Mouse (Mus musculus) adipocyte (in vitro differentiated cells): ENCODE measurements at regions not wholly inside any gene's neighbourhood (a gene's known extent, or its start where the extent isn't known, plus 50 kb on each side); places are given as distances from the start of the nearest gene placed in this dataset.

Experiments
- DNase-seq: peaks from one replicate; pipeline ENCODE4 v3.0.0-alpha.2; 2016; ENCODE audit warnings: low spot score

DNA sequence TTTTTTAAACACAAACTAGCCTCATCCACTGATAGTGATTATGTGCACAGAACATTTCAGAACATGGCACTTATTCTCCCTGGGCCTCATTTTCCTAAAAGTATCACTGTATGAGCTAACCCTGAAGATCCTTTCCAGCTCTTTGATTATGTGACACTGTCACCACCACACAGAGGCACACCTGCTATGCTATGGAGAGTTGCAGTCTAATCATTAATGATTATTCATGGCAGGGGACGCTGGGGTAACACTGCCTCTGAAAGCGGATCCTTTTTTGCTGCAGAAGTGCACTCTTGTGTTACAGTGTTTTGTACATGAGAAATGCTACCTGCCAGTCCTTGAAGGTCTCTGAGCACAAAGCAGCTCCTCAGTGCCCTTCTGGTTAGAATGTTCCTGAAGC lies 615.3 kb upstream of the Fbxo33 start:
- DNase-seq = no peak

DNA sequence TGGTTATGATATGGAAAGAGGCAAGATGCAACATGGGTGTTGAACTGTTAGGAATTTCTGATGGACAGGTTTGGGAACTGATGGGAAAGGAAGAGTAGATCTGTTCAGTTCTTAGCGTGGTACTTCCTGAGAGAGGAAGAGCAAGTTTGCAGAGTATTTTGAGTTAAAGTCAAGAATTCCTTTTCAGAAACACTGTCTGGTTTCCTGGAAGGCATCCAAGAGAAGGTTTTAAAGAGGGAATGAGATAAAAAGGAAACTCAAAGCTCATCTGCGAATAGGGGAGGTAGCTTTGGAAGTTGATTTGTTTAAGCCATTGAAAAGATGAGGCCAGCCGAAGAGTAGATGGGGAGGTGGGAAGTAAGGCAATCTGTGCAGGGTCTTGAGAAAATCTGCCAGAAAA lies 603.4 kb upstream of the Fbxo33 start:
- DNase-seq = no peak

DNA sequence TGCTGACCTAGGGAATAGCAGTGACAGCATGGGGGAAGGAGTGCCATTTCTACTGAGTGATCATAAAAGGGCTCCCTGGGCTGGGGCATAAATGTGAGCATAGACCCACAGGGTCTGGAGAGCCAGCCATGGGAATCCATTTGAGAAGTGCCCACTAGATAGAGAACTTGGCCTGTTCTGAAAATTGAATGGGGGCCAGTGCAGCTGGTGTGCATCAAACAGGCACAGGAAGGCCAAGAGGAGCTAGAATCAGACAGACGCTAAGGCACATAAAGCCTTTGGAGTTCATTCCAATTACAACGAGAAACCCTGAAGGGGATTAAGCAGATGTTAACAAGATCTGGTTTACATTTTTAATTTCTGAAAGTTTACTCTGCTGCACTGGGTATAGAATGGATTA lies 602.9 kb upstream of the Fbxo33 start:
- DNase-seq = no peak

DNA sequence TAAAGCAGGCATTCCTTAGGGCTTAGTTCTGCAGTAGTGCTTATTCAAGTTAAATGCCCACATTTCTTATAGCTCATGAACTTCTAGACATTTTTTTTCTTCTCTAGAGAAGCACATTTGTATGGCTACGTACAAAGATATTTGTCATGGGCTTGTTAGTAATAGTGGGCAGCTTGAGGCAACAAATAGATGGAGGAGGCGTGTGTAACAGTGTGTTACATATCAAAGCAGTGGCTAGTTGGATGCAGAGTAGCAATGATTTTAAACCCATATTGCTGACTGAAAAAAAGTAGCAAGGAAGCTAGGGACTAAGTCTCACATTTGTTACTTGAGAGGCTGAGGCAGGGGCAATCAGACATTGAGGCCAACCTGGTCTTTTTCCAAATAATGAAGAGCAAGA lies 602.2 kb upstream of the Fbxo33 start:
- DNase-seq = no peak

DNA sequence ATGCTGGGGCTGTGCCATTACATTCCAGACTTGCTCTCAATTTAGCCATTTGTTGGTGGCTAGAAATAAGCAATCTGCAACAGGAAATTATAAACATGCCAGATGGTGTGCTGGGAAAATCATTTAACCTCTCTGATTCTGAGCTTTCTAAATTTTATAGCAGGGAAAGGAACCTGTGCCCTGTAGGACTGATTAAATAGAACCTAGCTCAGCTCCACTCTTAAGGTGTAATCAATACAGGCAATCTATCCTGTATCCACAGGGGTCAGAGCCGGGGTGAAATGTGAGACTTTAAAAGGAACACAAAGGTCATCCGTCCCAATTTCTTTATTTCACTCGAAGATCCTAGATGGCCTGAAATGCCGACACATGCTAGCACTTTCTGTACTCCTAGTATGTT lies 596.4 kb upstream of the Fbxo33 start:
- DNase-seq = no peak

DNA sequence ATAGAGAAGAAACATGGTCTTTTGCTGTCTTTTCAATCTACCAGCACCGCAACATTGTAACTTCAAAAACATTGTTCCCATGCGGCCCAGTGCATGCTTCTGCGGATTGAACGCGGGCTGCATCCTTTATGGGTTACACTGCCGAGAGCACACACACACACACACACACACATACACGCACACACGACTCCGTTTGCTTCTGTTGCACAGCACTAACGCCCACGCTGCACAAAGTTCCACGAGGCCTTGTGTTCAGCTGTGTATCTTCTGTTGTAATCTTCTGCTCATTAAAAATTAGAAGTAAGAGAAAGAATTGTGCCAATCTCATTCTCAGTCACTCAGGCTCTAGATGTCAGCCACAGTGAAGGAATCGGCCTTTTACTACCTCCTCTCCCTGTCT lies 594.8 kb upstream of the Fbxo33 start:
- no peak for DNase-seq

DNA sequence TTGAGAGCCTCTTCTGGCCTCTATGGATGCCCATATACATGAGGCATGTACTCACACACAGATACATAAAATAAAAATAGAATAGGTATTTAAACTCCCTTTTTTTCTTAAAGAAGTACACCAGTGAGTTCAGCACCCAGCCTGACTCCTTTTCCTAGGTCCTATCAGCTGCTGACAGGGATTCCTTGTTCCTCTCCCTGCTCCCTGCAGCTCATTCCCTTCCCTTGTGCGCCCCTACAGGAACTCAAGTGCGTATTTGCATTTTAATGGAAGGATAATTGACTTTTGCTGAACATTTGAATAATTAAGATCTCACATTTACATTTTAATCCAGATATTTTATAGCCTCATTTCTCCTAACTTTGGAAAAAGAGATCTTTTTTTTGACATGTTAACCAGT lies 589.7 kb upstream of the Fbxo33 start:
- no peak for DNase-seq

DNA sequence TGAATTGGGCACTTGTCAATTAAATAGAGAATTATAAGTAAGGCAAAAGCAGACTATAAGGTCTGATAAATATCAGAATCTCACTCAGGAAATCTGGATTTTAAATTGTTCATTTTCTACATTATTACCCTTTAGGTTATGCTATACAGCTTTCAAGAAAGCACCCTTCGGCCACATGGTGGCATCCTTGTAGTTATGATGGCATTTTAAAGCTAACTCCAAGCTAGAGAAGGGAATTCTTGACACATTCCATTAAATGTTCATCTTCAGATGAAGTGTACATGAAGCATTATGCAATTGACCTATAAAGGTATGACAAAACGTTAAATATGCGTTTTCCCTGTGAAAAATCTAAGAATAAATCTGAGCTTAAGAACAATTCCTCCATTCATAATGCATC lies 578.5 kb upstream of the Fbxo33 start:
- peak; percentile 22 for DNase-seq

DNA sequence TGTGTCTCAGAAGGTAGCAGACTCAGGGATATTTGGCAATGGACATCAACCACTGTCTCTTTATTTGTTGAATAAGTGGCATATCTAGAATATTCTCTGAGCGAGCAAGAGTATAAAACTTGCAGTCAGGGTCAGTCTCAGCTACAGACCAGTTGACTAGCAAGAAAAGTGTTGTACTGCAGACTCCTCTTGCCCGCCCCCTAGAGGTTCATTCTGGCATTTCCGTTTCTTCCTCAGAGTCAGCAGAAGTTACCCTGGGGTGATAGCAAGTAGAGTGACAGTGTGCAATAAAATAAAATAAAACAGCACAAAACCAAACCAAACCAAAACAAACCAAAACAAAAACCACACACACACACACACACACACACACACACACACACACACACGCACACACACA lies 571.9 kb upstream of the Fbxo33 start:
- peak; percentile 46 for DNase-seq

DNA sequence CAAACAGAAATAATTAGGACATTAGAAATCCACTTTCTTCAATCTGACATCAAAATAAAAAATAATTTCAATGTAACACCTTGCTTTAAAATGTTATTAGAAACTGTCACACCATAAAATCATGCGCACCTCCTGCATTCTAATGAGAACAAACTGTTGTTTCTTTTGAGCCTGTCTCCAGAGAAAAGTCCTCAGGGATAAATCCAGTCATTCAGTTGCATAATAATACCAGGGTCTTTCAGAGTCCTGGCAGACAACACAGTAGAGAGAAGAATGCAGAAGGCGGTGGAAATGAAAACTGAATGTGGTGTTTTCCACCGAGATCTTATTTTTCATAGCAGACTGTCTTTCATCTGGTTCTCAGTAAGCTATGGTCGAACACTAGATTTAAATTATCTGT lies 567.3 kb upstream of the Fbxo33 start:
- DNase-seq = no peak

DNA sequence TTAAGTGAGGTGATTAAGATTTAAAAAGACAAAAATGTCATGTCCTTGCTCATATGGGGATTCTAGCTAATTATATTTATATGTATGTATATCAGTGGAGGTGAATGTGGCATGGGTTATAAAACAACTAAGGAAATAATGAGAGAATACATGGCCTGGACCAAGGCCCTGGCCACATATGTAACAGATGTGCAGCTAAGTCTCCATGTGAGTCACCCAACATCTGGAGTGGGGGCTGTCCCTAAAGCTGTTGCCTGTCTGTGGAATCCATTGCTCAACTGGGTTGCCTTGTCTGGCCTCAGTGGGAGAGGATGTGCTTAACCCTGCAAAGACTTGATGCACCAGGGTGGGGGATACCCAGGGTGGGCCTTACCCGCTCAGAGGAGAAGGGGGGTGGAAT lies 551.5 kb upstream of the Fbxo33 start:
- DNase-seq = no peak

DNA sequence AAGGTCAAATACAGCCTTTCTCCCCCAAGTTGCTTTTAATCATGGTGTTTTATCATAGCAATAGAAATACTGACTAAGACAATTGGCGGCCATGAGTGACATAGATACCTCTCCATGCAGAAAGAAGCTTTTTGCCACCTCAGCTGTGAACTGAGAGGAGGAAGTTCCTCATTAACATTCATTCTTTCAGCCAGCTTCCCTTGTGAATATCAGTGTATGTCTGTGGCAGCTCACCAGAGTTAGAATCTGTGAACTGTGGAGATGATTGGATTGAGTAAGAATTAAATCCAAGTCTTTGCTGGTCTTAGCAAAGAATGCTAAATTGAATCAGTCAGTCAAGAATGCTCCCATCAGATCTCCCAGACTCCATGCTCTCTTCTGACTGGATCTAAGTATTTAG lies 542.7 kb upstream of the Fbxo33 start:
- no peak for DNase-seq

DNA sequence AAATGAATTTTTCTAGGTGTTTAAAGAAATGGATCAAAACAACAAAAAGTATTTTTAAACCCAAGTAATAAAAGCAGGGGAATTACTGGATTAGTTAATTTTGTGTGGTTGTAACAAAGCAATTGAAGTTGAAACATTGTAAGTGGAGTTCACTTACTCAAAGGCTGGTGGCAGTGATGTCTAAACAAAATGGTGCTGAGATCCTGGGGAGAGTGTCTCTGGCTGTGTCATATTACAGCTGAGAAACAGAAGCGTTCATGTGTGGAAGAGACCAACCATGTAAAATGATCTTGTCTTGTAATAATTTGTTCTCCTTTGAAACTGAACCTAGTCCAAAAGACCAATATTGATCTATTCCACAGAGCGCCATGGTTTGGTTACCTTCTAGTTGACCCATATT lies 525.2 kb upstream of the Fbxo33 start:
- DNase-seq = no peak

DNA sequence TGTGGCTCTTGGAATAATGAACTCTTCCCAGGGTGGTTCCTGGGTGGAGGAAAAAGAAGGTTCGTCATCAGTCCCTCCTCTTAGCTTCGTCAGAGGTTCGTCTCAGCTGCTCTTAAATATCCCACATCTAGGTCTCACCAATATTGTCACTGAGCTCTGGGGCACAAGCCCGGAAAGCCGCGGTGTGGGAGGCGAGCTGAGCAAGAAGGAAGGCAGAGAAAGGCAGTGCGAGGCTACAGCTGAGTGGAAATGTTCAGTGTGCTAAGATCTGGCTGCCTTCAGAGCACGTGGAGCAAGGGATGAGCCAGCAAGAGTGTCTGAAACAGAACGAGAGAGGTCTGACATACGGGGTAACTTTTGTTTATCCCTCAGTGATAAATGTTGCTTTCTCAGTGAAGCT lies 523.7 kb upstream of the Fbxo33 start:
- DNase-seq = no peak

DNA sequence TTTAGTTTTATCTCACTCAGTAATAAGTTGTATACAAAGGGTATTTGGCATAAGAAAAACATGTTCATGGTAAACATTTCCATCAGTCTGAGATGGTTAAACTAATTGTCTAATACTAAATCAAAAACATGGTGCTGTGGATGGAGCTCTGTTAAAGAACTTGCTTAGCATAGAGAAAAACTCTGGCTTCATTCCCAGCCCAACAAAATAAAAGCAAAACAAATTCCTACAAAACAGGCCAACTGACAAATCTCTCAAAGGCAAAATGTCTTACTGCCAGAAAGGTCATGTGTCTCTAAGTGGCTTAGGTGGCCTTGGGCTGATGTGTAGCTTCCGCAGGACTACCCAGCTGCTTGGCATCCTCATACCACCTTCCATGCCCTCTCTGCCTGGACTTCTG lies 505.4 kb upstream of the Fbxo33 start:
- peak; percentile 85 for DNase-seq

DNA sequence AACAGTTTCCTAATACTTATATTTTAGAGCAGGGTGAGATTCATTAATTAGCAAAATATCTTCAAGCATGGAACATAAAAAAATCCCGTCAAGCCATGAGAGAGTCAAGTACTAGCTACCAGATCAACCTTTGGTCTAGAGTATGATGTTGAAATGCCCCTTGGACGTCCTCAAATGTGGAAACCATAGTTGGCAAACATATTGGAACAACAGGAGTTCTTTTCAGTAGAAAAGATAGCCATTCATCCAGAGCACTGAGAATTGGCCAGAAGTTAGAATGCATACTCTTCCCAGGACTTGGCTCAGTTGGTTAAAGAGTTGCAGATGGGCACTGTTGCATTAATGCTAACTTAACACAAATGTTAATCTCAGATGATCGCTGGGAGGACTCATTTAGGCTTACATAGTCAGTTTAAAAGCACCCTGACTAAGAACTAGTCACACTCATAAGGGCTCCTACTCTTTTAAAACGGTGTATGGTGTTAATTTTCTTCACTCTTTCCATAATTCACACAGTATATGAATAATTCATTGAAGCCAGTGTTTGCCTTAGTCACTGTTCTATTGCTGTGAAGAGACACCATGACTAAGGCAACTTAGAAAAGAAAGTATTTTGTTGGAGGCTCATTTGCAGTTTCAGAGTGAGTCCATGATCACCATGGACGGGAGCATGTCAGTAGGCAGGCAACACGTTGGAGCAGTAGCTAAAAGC lies 503.1 kb upstream of the Fbxo33 start:
- peak; percentile 87 for DNase-seq

DNA sequence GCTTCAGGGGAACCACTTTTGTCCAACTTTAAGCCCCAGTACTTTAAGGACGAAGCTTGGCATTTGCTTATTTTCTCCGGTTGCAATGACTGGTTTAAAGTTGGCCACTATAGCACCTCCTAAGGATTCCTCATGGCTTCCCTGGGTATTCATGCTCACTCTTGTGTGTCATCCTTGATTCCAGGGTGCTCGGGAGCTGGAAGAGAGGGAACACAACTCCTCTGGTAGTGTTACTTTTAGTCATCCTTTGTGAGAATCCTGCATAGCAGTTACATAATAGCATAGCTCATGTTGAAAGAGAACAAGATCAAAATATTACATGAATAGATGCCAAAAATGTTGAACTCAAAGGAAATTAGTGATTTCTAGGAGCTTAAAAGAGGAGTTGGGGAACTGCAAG lies 493.7 kb upstream of the Fbxo33 start:
- DNase-seq = no peak

DNA sequence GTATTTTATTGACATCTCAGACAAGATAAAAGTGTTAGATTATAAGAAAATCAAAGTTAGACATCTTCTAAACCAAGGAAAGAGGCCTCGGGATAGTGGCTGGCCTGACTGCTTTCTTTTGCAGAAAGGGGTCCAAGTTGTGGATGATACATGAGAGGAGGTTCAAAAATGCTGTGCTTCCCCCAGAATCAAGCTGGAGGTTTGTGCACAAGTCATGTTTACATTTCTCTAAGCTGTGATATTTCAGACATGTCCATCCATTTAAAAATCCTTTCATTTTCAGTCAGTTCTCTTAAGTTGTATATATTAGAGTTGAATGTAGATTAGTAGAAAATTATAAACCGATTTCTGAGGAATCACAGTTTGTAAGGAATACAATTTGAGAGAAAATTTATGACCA lies 463.7 kb upstream of the Fbxo33 start:
- DNase-seq = no peak

DNA sequence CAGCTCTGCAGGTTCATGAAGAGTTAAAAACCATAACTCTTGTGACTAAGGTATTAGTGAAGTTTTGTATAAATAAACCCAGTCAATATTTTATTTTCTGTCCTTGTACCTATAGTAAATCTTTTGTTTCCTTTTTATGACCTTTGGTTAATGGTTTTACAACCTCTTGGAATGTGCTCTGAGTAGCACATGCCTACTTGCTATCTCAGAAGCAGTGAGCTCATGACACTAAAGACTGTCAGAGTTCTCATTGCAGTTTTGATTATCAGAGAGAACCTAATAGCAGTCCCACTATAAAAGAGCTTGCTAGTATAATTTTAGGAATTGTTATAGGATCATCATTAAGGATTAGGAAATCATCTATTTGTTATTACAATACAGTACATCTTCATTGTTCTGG lies 443.6 kb upstream of the Fbxo33 start:
- DNase-seq = no peak

DNA sequence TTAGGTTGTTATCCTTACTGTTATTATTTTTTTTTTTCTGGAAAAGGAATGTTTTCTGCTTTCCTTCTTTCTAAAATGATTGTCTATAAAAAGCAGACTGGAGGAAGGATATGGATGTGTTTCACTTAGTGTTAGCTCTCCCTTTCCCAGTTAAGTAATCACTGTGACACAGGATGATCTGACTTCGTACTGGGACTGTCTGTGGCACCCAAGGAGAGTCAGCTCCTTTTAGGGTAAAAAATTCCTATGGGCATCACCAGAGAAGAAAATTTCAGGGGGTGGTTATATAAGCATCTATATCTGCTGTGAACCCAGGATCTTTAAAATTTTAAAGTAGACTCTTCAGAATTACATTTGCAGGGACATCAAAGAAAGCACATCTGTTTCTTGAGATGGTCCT lies 411.2 kb upstream of the Fbxo33 start:
- DNase-seq = no peak

DNA sequence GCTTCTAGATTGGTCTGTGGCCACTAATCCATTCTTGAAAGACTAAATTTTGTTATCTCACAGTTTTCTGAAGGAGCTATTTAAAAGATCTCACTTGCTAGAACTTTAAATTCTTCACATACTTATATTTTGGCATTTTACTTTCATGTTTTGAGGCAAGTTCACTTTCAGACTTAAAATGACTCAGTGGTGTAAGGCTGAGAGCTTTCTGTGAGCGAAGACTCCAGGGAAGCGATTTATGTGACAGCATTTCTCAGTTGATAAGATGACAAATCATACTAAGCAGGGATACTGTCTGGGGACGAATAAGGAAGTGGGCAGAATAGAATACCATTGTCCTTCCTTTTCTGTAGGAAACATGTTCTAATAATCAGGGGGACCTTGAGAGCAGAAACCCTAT lies 403.6 kb upstream of the Fbxo33 start:
- no peak for DNase-seq

DNA sequence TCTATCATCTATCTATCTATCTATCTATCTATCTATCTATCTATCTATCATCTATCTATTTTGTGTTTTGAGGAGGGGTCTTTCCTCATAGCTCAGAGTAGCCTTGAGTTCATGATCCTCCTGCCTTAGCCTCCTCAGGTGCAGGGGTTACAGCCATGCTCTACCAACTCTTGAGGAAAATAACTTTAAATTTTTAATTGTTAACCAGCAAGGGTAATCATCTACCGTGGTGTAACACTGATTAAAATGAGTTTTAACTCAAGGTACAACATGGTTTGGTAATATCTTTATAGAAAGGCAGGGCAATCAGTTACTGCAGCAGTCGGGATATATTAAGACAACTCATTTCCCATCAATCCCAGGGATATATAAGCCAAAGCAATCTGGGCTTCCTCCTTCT lies 401.6 kb upstream of the Fbxo33 start:
- DNase-seq = no peak

DNA sequence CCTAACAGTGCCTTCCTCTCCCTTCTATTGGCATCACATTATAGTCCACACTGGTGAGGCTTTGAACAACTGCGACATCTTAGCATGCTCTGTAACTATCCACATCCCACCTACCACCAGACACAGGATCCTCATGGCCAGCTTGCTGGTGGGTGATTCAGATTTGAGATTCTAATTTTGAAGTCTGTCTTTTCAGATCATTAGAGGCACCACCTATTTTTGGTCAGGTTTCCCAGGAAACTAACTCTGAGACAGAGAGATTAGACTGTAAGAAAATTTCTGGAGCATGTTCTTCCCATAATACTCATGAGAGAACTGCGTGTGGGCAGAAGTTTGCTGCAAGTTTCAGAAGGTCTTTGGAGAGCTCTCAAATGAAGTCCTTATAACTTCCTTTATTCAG lies 400.8 kb upstream of the Fbxo33 start:
- DNase-seq = no peak

DNA sequence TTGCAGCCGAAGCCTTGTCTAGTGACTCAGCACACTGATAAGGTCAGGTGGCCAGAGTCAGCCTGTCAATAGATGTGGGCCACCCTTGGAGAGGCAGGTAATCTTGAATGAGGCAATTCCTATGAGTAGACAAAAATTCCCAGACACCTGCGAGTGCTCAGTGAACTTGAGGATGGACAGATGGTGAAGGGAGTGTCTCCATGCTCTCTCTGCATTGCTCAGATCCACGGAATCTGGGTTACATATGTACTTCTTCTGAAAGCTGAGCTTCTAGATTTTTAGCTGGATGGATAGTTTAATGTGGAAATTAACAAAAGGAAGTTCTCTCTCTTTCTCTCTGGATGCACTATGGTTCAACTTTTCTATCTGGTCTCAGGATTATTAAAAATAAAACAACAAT lies 396.6 kb upstream of the Fbxo33 start:
- DNase-seq = no peak

DNA sequence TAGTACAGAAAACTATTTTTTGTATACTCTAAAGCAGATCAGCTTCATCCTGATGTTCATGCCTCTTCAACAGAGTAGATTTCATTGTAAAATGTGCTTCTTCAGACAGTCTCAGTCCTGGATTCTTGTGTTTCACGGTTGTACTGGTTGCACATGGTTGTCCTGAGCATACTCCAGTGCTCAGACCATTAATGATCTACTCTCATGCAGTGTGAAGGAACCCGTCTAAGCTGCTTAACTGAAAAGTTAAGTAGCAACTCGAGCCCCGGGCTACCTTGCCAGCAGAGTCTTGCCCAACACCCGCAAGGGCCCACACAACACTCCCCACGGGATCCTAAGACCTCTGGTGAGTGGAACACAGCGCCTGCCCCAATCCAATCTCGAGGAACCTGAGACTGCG lies 380.3 kb upstream of the Fbxo33 start:
- DNase-seq = no peak
